Mouse (Mus musculus): ENCODE measurements around the gene Brd7.

Gene Brd7

GRCm38 (mm10) chr8:88309881-88310280, 52.1 kb downstream of the Brd7 start:
- in situ Hi-C loops (cut with MboI) = no loop called here

- in situ Hi-C loops (cut with MboI) = no loop called here
Observed at GRCm38 (mm10) chr8:88309274-88309873, 52.6 kb downstream of the Brd7 start.

- in situ Hi-C loops (cut with MboI) = no loop called here
Observed at GRCm38 (mm10) chr8:88307736-88308135, 54.3 kb downstream of the Brd7 start.

GRCm38 (mm10) chr8:88306511-88306910, 55.5 kb downstream of the Brd7 start:
- in situ Hi-C loops (cut with MboI) = no loop called here

- in situ Hi-C loops (cut with MboI) = no loop called here
Observed at GRCm38 (mm10) chr8:88305814-88306213, 56.2 kb downstream of the Brd7 start.

- in situ Hi-C loops (cut with MboI) = no loop called here
Observed at GRCm38 (mm10) chr8:88301589-88302437, 60.2 kb downstream of the Brd7 start.

- in situ Hi-C loops (cut with MboI) = no loop called here
Observed at GRCm38 (mm10) chr8:88299907-88300603, 61.9 kb downstream of the Brd7 start.

GRCm38 (mm10) chr8:88298733-88299103, 63.3 kb downstream of the Brd7 start:
- in situ Hi-C loops (cut with MboI) = no loop called here

GRCm38 (mm10) chr8:88297976-88298732, 63.8 kb downstream of the Brd7 start:
- in situ Hi-C loops (cut with MboI) = no loop called here

- in situ Hi-C loops (cut with MboI) = no loop called here
Observed at GRCm38 (mm10) chr8:88294977-88295376, 67.0 kb downstream of the Brd7 start.

- in situ Hi-C loops (cut with MboI) = no loop called here
Observed at GRCm38 (mm10) chr8:88293590-88294356, 68.2 kb downstream of the Brd7 start.

GRCm38 (mm10) chr8:88292926-88293325, 69.1 kb downstream of the Brd7 start:
- in situ Hi-C loops (cut with MboI) = no loop called here

- in situ Hi-C loops (cut with MboI) = no loop called here
Observed at GRCm38 (mm10) chr8:88291305-88291690, 70.7 kb downstream of the Brd7 start.

- in situ Hi-C loops (cut with MboI) = no loop called here
Observed at GRCm38 (mm10) chr8:88290326-88291304, 71.4 kb downstream of the Brd7 start.

GRCm38 (mm10) chr8:88289901-88290300, 72.1 kb downstream of the Brd7 start:
- in situ Hi-C loops (cut with MboI) = no loop called here

- in situ Hi-C loops (cut with MboI) = no loop called here
Observed at GRCm38 (mm10) chr8:88288622-88289242, 73.3 kb downstream of the Brd7 start.

- in situ Hi-C loops (cut with MboI) = no loop called here
Observed at GRCm38 (mm10) chr8:88286421-88286960, 75.5 kb downstream of the Brd7 start.

- in situ Hi-C loops (cut with MboI) = no loop called here
Observed at GRCm38 (mm10) chr8:88285469-88286356, 76.3 kb downstream of the Brd7 start.

All from mature B cell (primary cell).